Mouse (Mus musculus) mouse trophoblast stem cell (cell line): ENCODE measurements at regions not wholly inside any gene's neighbourhood (a gene's known extent, or its start where the extent isn't known, plus 50 kb on each side); places are given as distances from the start of the nearest gene placed in this dataset.

Source experiments
- in situ Hi-C, 2 experiments: fragments of 300-500 bp; cut with MseI, MboI; formaldehyde crosslinking; loops; 2 replicates in 1 of 2; 3 replicates in 1 of 2; pipeline ENCODE4 v1.15.1; 2025

DNA sequence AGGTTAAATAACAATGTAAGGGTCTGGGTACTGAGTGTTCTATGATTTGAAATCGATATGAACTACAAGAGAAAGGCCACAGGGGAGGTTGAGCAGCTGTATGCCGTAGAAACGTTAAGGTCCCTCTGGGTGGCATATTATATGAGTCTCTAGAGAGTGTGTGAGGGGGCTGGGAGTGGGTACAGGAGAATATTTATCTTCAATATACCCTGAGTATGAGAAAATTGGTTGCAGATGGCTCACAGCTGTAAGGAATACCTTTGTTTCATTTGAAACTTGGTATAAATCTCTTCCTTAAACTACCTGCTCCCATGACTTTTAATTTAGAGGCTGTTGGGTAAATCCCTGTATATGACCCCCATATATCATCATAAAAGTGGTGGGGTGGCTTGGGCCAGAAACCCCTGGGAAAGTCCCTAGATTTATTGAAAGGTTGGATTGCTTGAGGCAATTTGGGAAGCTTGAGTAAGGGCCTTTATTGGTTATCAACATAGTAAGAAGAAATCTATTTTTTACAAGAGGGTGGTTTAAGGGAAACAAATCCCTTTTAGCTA is 128.7 kb upstream of the Prkg2 start:
- in situ Hi-C loops: no loop called here

DNA sequence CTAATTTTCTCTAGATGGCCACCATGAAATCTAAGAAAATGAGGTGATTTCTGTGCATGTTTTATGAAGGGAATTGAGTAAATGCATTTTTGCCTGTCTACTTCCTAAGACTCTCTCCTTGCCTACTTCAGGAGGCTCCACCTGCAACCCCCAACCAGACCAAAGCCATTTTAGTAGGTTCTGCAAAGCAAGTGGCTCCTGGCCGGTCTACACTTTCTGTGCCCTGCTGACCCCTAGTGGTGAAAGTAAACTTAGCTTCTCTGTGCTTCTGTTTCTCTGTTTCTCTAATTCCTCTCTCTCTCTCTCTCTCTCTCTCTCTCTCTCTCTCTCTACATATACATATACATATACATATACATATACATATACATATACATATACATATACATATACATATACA is 120.8 kb upstream of the Prkg2 start:
- in situ Hi-C loops: loop anchor here (10.0 kb wide), 3 partner anchors 113 to 263 kb away; no protein-coding TSS in a partner anchor

DNA sequence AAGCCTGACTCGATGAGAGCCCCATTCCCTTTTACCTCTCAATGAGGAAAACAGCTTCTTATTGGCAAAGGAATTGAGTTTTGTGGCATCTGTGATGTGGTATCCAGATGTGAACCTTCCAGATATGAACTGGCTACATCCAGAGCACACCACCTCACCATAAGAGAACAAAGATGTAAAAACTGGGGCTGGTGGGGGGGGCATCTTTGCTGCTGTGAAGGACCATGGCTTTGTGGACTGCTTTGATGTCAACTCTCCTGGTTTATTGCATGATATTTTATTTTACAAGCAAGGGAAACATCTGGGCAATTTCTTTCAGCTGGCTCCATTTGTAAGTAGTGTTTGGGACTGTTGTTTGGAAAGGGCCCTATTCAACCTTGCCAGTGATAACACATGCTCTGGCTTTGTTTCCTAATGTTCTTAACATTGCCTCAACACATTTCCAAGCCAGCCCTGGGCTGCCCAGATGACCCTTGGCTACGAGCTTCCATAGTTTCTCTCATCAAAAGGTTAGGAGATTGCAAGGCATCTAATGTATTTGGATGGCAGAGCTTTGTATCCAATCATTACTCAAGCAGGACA is 116.2 kb upstream of the Prkg2 start:
- in situ Hi-C loops: loop anchor here (10.0 kb wide), 3 partner anchors 109 to 259 kb away; no protein-coding TSS in a partner anchor

DNA sequence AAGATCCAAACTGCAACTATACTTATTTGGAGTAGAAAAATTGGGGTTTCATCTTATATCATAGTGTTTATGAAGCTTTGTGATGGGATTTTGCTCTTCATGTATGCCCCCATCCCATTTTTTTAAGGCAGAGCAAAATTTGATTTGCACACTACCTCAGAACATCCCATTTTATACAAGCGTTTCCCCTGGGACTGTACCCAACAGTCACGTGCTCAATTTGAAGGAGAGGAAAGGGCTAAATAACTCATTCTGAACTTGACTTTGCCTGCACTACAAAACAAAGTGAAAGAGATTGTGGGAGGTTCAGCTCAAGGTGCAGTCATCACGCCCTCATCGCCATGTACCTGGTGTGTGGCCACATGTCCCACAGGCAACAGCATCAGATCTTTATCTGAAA is 115.1 kb upstream of the Prkg2 start:
- in situ Hi-C loops: loop anchor here (10.0 kb wide), 3 partner anchors 107 to 257 kb away; no protein-coding TSS in a partner anchor

DNA sequence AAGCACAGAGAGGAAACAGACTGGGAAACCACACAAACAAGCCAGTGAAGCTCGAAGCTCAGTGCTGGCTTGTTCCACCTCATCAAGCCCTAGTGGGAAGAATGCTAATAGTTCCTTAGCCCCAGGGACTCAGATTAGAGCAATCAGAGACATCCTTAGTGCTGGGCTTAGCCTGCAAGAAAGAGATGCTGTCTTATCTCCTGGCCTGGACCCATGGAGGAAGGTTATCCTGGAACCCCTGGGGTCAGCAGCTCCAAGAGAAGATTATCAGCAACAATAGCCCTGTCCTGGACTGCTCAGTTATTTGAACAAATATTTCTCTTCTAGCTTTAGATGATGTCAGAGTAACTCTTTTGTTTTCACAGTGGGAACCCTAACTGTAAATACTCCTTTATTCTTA is 112.8 kb upstream of the Prkg2 start:
- in situ Hi-C loops: loop anchor here (10.0 kb wide), 3 partner anchors 105 to 255 kb away; no protein-coding TSS in a partner anchor

DNA sequence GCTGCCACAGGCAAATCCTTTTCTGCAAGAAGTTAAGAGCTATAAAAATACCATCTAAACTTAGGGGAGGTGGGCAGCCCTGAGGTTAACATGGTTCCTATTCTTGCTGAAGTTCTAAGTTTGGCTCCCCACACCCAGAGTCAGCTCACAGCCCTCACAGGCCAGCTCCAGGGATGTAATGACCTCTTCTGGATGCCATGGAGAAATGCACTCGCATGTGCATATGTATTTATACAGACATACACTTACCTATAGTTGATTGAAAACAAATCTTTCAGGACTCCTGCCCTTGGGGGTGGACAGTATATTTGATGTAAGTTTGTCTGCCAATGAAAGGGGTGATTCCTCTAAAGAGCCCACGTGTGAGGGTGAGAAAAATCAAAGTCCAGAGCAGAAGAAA is 95.5 kb upstream of the Prkg2 start:
- in situ Hi-C loops: no loop called here

DNA sequence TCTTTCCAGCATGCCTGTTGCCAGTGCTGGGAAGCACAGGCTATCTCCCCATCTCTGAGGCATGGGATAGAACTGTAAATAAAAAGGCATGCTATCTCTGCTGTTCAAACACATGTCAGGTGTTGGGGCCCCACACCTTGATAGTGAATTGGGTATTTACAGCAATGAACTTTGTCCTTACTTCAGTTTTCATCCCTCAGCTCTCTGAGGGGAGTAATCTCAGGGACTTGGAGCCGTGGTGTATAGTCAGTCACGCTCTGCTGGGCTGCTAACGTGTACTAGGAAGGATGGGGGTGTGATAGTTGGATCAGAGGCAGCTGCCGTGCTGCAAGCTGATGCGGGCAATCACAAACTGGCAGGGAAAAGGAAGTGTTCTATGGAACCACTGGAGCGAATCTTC is 91.5 kb upstream of the Prkg2 start:
- in situ Hi-C loops: no loop called here

DNA sequence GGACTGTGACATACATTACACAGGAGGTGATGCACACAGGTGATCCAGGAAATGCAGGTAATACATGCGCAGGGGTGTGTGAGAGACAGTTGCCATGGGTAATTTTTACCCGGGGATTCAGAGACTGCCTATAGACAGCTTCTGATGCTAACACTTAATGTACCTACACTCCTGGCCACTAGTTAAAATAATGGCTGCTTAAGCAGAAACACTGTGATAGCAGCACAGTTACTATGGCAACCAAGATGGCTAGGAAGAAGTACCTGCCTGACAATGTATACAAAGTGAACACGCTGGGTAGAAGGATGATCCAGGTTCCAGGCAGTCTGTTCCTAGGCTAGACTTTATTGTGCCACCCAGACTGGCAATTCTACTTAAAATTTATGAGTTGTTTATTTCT is 88.3 kb upstream of the Prkg2 start:
- in situ Hi-C loops: no loop called here

DNA sequence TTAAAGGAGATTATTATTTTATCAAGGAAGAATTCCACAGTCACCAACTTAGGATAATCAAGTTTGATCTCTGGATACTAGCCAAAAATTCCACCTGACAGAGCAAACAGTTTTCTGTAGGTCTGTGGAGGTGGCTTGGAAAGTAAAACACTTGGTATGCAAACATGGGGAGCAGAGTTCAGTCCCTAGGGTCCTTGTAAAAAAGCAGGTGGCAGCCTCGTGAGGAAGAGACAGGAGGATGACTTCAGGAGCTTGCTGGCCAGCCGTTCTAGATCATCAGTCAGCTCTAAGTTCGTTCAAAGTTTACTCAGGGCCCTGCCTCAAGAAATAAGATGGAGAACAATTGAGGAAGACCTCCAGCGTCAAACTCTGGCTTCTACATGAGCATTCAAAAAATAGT is 74.6 kb upstream of the Prkg2 start:
- in situ Hi-C loops: no loop called here

DNA sequence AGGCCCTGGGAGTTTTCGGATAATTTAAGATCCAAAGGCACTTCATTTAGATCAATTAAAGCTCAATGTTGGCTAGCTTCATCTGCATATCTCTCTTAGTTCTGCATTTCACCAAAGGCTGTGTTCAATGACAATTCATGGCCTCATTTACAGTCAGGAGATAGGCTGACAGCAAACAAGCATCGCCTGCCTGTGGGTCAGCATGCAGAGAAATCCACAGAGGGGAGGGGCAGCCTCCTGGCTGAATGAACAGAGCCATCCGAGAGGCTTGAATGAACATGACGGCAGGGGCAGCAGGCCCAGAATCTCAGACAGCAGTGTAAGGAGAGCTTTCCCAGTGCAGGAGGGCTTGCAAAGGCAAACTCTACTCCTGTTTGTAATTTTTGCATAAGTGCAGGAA is 74.1 kb upstream of the Prkg2 start:
- in situ Hi-C loops: no loop called here

DNA sequence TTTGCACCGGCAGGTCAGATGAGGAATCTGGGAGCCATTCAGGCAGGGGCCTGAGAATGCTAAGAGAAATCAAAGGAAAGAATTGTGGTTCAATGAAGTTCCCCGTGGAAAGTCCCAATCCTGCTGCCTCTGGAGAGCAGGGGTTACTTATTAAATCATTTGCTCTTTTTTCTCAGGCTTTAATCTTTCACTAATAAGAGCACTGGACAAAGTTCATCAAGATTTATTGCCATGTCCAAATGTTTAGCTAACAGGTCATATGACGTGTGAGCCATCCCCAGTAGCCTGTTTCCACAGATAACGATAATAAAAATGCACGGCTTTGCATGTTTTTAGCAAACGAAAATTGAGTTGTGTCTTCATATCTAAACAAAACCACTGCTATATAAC is 62.6 kb upstream of the Prkg2 start:
- in situ Hi-C loops: no loop called here

DNA sequence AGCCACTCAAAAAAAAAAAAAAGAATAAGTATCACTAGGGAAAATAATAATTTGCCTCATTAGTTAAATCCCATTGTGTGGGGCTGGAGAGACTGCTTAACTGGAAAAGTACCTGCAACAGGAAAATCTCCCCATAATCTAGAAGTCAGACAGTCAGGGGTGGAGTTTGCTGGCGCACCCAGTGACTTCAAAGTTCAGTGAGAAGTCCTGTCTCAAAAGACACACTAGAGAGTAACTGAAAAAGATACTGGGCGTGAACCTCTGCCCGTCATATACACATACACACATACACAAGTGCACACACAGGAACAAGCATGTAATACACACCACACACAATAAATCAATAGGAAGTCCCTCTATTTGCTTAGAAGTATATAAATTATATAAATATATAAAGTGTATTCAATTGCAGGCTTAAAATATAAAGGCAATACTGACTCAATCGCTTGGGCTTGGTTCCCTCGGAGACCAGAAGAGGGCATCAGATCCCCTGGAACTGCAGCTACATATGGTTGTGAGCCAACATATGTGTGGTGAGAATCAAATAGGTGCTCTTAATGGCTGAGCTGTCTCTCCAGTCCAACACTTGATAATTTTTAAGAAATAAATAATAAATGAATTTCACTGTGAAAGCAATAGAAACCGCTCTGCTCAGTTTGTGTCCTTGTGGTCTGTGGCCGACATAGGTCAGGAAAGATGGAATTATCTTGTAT is 62.0 kb upstream of the Prkg2 start:
- in situ Hi-C loops: no loop called here
